Mouse (Mus musculus): ENCODE measurements at regions not wholly inside any gene's neighbourhood (a gene's known extent, or its start where the extent isn't known, plus 50 kb on each side); places are given as distances from the start of the nearest gene placed in this dataset.
A peak's percentile ranks its signal among the peaks of the same experiment; 100 is the strongest.

DNA sequence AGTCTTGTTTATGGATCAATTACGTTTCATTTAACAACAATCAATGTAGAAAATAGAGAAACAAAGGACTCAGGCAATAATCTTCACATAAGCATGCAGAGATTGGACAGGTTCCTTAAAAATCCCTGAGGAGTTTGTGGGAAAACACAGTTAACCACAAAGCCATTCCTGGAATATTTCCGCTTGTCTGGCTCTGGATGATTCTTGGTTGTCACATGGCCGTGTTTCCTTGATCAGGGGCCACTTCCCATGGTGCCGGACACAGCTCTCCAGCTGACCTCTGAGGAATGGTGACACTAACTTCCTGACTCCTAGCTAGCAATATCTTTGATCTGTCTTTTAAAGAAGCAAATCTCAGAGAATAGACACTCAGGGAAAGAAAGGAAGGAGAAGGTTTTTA, 344.8 kb upstream of the Marcks start:
- H3K27me3 ChIP-seq (ENCODE audit: control insufficient read depth, insufficient read depth, low read length) = no peaks in the 10 kb centered on the region
- no peaks in the 10 kb centered on the region for H3K9me3 ChIP-seq (replicated peaks; ENCODE audit: control insufficient read depth, low read length)
- H3K27ac ChIP-seq (ENCODE audit: low read length) = no peak overlapping the region
- WGBS = 46% methylated on average over 4 of the region's 4 CpGs
- no peak; the same call in 1 of the 2 replicates for ATAC-seq (replicated peaks; ENCODE audit: extremely low read depth, insufficient read depth, low FRiP score)
- no peak overlapping the region for H3K9ac ChIP-seq (ENCODE audit: low read length)
- H3K4me2 ChIP-seq (ENCODE audit: low read depth, low read length) = no peak overlapping the region
- H3K36me3 ChIP-seq (ENCODE audit: control insufficient read depth, insufficient read depth) = no peaks in the 10 kb centered on the region
- no peak overlapping the region for H3K4me3 ChIP-seq (ENCODE audit: low read length)
- H3K4me1 ChIP-seq (ENCODE audit: control insufficient read depth, insufficient read depth, low read length) = no peaks in the 10 kb centered on the region

DNA sequence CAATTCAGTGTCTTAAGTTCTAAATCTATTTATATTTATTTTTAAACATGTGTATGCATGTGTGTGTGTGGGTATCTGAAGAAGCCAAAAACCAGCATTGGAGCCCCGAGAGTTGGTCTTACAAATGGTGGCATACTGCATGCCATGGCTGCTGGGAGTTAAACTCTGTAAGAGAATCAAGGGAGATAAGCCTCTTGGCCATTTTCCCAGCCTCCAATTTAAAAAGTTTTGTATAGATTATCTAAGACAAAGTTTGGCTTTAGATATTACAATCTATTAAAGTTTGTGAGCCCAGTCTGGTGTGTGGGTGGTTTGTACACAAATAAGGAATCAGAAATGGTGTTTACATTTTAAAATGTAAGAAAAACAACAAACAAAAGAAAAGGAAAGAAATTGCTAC, 343.2 kb upstream of the Marcks start:
- Histone ChIP-seq H3K27me3 (ENCODE audit: control insufficient read depth, insufficient read depth, low read length) (no peaks in the 10 kb centered on the region), H3K4me3 (ENCODE audit: low read length) (no peak overlapping the region), H3K4me2 (ENCODE audit: low read depth, low read length) (no peak overlapping the region), H3K9me3 (replicated peaks; ENCODE audit: control insufficient read depth, low read length) (no peaks in the 10 kb centered on the region), H3K4me1 (ENCODE audit: control insufficient read depth, insufficient read depth, low read length) (no peaks in the 10 kb centered on the region), H3K27ac (ENCODE audit: low read length) (no peak overlapping the region), H3K9ac (ENCODE audit: low read length) (no peak overlapping the region), H3K36me3 (ENCODE audit: control insufficient read depth, insufficient read depth) (no peaks in the 10 kb centered on the region)
- 52% methylated on average over 1 of the region's 1 CpGs for WGBS
- no peak for ATAC-seq (replicated peaks; ENCODE audit: extremely low read depth, insufficient read depth, low FRiP score)

DNA sequence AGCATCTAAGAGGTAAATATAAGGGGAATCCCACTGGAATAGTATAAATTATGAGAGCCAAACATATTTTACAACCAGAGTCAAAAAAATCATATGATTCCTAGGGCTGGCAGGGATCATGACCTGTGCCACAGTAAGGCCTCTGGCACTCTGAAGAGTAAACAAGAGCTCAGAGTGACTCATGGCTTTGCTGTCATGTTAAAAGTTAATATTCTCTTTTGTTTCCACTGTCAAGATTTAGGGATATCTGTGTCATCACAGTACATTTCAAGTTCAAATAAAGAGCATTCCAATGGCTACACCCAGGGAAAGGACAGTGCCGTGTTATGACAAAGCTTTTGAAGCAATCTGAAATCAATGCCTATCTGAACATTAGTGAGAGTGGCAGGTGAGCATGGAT, 341.6 kb upstream of the Marcks start:
- no peaks in the 10 kb centered on the region for H3K27me3 ChIP-seq (ENCODE audit: control insufficient read depth, insufficient read depth, low read length)
- H3K9ac ChIP-seq (ENCODE audit: low read length) = no peak overlapping the region
- H3K36me3 ChIP-seq (ENCODE audit: control insufficient read depth, insufficient read depth) = no peaks in the 10 kb centered on the region
- H3K4me3 ChIP-seq (ENCODE audit: low read length) = no peak overlapping the region
- no peaks in the 10 kb centered on the region for H3K4me1 ChIP-seq (ENCODE audit: control insufficient read depth, insufficient read depth, low read length)
- no peak for ATAC-seq (replicated peaks; ENCODE audit: extremely low read depth, insufficient read depth, low FRiP score)
- H3K27ac ChIP-seq (ENCODE audit: low read length) = no peak overlapping the region
- no peak overlapping the region for H3K4me2 ChIP-seq (ENCODE audit: low read depth, low read length)
- H3K9me3 ChIP-seq (replicated peaks; ENCODE audit: control insufficient read depth, low read length) = no peaks in the 10 kb centered on the region
- 72% methylated on average over 1 of the region's 1 CpGs for WGBS

DNA sequence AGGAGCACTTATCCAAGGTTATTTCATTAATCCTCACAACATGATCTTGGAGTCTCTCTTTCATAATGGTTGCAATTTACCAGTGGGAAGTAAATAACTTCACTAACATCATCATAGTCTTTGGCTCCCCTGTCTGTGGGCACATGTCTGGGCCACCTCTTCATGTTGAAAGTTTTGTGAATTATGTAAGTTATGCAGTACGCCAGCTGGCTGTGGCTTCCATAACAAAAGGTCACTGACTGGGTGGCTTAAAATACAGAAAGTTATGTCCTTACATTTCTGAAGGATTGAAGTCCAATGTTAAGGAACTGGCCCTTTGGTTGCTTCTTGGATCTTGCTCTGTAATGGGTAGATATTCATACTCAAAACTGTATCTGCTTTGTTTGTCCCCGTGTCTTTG, 339.4 kb upstream of the Marcks start:
- no peaks in the 10 kb centered on the region for H3K4me1 ChIP-seq (ENCODE audit: control insufficient read depth, insufficient read depth, low read length)
- H3K27ac ChIP-seq (ENCODE audit: low read length) = no peak overlapping the region
- no peaks in the 10 kb centered on the region for H3K36me3 ChIP-seq (ENCODE audit: control insufficient read depth, insufficient read depth)
- no peak for ATAC-seq (replicated peaks; ENCODE audit: extremely low read depth, insufficient read depth, low FRiP score)
- H3K4me2 ChIP-seq (ENCODE audit: low read depth, low read length) = no peak overlapping the region
- H3K9ac ChIP-seq (ENCODE audit: low read length) = no peak overlapping the region
- H3K27me3 ChIP-seq (ENCODE audit: control insufficient read depth, insufficient read depth, low read length) = no peaks in the 10 kb centered on the region
- 66% methylated on average over 2 of the region's 2 CpGs for WGBS
- H3K4me3 ChIP-seq (ENCODE audit: low read length) = no peak overlapping the region
- H3K9me3 ChIP-seq (replicated peaks; ENCODE audit: control insufficient read depth, low read length) = no peaks in the 10 kb centered on the region

DNA sequence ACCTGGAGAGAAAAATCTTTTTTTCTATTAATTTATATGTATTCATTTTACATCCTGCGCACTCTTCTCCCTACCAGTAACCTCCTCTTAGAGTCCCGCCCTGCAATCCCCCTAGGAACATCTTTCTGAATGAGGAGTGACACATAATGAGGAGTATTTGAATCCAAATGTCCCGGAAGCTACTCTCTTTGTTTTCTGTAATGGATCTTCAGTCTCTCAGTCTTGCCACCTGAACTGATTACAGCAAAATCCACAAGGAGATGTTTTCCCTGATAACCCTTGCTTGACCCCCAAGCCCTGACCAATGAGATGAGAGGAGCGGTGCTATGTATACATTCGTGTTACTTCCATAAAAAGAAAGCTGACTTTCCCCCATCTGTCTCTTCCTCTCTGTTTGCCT, 334.4 kb upstream of the Marcks start:
- H3K36me3 ChIP-seq (ENCODE audit: control insufficient read depth, insufficient read depth) = no peaks in the 10 kb centered on the region
- H3K4me2 ChIP-seq (ENCODE audit: low read depth, low read length) = no peak overlapping the region
- no peaks in the 10 kb centered on the region for H3K9me3 ChIP-seq (replicated peaks; ENCODE audit: control insufficient read depth, low read length)
- H3K9ac ChIP-seq (ENCODE audit: low read length) = no peak overlapping the region
- no peak overlapping the region for H3K4me3 ChIP-seq (ENCODE audit: low read length)
- no peaks in the 10 kb centered on the region for H3K27me3 ChIP-seq (ENCODE audit: control insufficient read depth, insufficient read depth, low read length)
- ATAC-seq (replicated peaks; ENCODE audit: extremely low read depth, insufficient read depth, low FRiP score) = no peak
- no peak overlapping the region for H3K27ac ChIP-seq (ENCODE audit: low read length)
- no peaks in the 10 kb centered on the region for H3K4me1 ChIP-seq (ENCODE audit: control insufficient read depth, insufficient read depth, low read length)
- 83% methylated on average over 5 of the region's 5 CpGs for WGBS

DNA sequence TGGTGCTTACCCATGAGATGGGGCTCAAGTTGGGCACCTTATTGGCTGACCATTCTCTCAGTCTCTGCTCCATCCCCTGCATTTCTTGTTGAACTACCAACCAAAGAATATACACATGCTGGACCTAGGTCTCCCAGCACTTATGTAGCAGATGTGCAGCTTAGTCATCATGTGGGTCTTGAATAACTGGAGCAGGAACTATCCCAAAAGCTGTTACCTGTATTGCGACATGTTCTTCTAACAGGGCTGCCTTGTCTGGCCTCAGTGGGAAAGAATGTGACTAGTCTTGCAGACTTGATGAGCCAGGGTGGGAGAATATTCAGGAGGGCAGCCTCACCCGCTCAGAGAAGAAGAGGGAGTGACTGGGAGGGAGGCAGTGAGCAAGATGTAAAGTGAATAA, 318.7 kb upstream of the Marcks start:
- 82% methylated on average over 2 of the region's 2 CpGs for WGBS
- H3K9me3 ChIP-seq (replicated peaks; ENCODE audit: control insufficient read depth, low read length) = no peaks in the 10 kb centered on the region
- no peak overlapping the region for H3K9ac ChIP-seq (ENCODE audit: low read length)
- H3K27me3 ChIP-seq (ENCODE audit: control insufficient read depth, insufficient read depth, low read length) = no peaks in the 10 kb centered on the region
- no peak overlapping the region for H3K27ac ChIP-seq (ENCODE audit: low read length)
- H3K4me1 ChIP-seq (ENCODE audit: control insufficient read depth, insufficient read depth, low read length) = no peaks in the 10 kb centered on the region
- no peak overlapping the region for H3K4me3 ChIP-seq (ENCODE audit: low read length)
- no peak for ATAC-seq (replicated peaks; ENCODE audit: extremely low read depth, insufficient read depth, low FRiP score)
- H3K36me3 ChIP-seq (ENCODE audit: control insufficient read depth, insufficient read depth) = no peaks in the 10 kb centered on the region
- H3K4me2 ChIP-seq (ENCODE audit: low read depth, low read length) = no peak overlapping the region

DNA sequence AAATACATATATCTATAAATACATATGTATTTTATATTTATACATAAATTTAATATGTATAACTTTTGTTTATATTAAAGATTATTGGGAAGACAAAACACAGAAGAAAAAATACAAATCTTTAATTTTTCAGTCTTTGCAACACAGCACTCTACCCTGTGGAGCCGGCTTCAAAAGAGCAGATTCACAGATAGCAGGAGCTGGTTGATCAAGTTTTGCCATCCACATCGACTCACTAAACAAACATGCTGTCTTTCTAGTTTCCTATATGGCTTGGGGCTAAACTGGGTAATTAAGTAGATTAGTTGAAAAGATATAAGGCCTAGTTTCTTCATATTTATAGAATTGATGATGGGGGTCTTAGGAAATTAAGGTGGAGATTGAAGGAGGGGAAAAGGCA, 311.2 kb upstream of the Marcks start:
- no peaks in the 10 kb centered on the region for H3K9me3 ChIP-seq (replicated peaks; ENCODE audit: control insufficient read depth, low read length)
- H3K4me2 ChIP-seq (ENCODE audit: low read depth, low read length) = no peak overlapping the region
- H3K9ac ChIP-seq (ENCODE audit: low read length) = no peak overlapping the region
- 70% methylated on average over 2 of the region's 2 CpGs for WGBS
- no peaks in the 10 kb centered on the region for H3K4me1 ChIP-seq (ENCODE audit: control insufficient read depth, insufficient read depth, low read length)
- no peaks in the 10 kb centered on the region for H3K36me3 ChIP-seq (ENCODE audit: control insufficient read depth, insufficient read depth)
- ATAC-seq (replicated peaks; ENCODE audit: extremely low read depth, insufficient read depth, low FRiP score) = no peak
- H3K27ac ChIP-seq (ENCODE audit: low read length) = no peak overlapping the region
- no peaks in the 10 kb centered on the region for H3K27me3 ChIP-seq (ENCODE audit: control insufficient read depth, insufficient read depth, low read length)
- H3K4me3 ChIP-seq (ENCODE audit: low read length) = no peak overlapping the region

DNA sequence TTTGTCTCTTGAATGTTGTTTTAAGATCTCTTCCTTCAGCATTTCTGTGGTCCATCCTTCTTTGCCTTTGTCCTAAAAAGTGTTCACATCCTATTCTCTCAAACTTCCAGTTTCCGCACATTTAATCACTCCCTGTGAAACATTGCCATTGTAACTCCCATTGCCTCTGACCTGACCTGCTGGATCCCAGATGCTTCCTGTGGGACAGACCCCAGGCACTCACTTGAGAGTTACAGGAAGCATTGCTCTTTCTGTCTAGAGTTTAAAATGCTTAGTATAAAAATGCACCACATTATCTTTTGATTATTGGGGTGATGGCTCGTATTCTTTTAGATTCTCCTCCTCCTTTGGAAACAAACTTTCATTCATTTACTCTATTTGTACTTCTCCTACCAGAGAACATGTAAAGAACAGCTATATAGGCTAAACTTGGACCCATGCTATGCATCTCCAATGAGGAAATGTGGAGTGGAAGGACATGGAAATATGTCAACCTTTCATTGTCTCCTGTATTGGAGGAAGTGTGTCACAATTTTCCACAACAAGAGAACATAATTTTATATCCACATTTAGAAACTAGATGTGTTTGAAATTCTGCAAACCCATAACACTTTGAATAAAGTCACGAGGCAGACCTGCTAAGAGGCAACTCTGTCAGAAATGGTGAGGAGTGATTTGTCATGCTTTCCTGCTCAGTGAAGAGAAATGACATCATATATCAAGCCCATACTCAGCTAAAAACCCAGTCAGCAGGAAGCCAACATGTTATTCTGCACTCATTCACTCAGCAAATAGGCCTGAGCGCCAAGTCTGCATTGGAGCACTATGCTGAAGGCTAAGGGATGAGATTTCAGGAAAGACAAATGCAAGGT, 308.8 kb upstream of the Marcks start:
- Histone ChIP-seq H3K9me3 (replicated peaks; ENCODE audit: control insufficient read depth, low read length) (no peaks in the 10 kb centered on the region), H3K27me3 (ENCODE audit: control insufficient read depth, insufficient read depth, low read length) (no peaks in the 10 kb centered on the region), H3K36me3 (ENCODE audit: control insufficient read depth, insufficient read depth) (no peaks in the 10 kb centered on the region), H3K4me3 (ENCODE audit: low read length) (no peak overlapping the region), H3K4me2 (ENCODE audit: low read depth, low read length) (no peak overlapping the region), H3K9ac (ENCODE audit: low read length) (no peak overlapping the region), H3K27ac (ENCODE audit: low read length) (peak overlapping the region; percentile 66), H3K4me1 (ENCODE audit: control insufficient read depth, insufficient read depth, low read length) (no peaks in the 10 kb centered on the region)
- WGBS = 62% methylated on average over 4 of the region's 4 CpGs
- peak; percentile 58 for ATAC-seq (replicated peaks; ENCODE audit: extremely low read depth, insufficient read depth, low FRiP score)

DNA sequence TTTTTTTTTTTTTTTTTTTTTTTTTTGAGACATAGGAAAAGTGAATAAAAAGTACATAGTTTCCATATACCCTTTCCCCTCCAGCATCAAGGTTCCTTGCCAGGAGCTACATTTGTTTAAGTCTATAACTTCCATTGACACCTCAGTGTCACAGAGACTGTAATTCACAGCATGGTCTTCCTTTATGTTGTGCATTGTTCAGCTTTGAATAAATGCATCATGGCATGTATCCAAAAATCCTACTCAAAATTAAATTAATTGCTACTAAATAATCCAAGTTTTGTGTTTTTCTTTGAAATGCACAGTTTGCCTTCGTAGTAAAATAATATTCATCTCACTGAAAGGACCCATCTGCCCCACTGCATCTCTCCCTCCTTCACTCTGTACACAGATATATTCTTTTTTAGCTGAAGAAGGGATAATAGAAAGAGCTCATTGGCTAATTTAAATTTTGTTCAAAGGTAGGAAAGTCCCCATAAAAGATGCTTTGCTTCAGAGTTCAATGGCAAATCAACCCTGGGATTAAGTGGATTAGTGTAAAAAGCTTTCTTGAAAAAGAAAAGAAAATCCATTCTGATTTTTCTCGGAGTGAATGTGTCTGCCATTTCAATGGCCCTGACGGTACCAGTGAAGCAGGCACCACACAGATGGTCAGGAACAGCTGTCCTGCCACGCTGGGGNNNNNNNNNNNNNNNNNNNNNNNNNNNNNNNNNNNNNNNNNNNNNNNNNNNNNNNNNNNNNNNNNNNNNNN, 301.3 kb upstream of the Marcks start:
- ATAC-seq (replicated peaks; ENCODE audit: extremely low read depth, insufficient read depth, low FRiP score) = no peak
- H3K27ac ChIP-seq (ENCODE audit: low read length) = no peak overlapping the region
- no peaks in the 10 kb centered on the region for H3K36me3 ChIP-seq (ENCODE audit: control insufficient read depth, insufficient read depth)
- H3K4me2 ChIP-seq (ENCODE audit: low read depth, low read length) = no peak overlapping the region
- no peak overlapping the region for H3K9ac ChIP-seq (ENCODE audit: low read length)
- no peaks in the 10 kb centered on the region for H3K9me3 ChIP-seq (replicated peaks; ENCODE audit: control insufficient read depth, low read length)
- H3K4me1 ChIP-seq (ENCODE audit: control insufficient read depth, insufficient read depth, low read length) = no peaks in the 10 kb centered on the region
- H3K4me3 ChIP-seq (ENCODE audit: low read length) = no peak overlapping the region
- no peaks in the 10 kb centered on the region for H3K27me3 ChIP-seq (ENCODE audit: control insufficient read depth, insufficient read depth, low read length)
- WGBS = 83% methylated on average over 4 of the region's 4 CpGs

All from heart, embryonic 16.5 days (tissue).